Mouse (Mus musculus) heart, postnatal 0 days (tissue): ENCODE measurements around the gene Nrm. TPM values are rescaled to one million over a fixed set of nuclear protein-coding genes. Genes with fewer than 3 reads are reported as not detected.

Experiments
- ATAC-seq: fragments of 200-750 bp; cut with Nextera tagmentation; 2 replicates; pipeline ENCODE4 v1.8.0; 2017; ENCODE audit warnings: low read depth, moderate number of reproducible peaks, moderate library complexity; ENCODE audit not compliant: insufficient read depth
- DNase-seq: peaks from one replicate; pipeline ENCODE4 v3.0.0-alpha.2; 2016; ENCODE audit warnings: low spot score
- H3K27ac ChIP-seq: fragments of 300-500 bp; sonication (generic); 2 replicates; pipeline ENCODE4 v1.5.1; 2014; ENCODE audit warnings: low read depth, mild to moderate bottlenecking
- H3K27me3 ChIP-seq: fragments of 300-500 bp; sonication (generic); 2 replicates; pipeline ENCODE4 v1.6.1; 2014; ENCODE audit warnings: low read length, mixed read lengths; ENCODE audit not compliant: control insufficient read depth, insufficient read depth
- H3K36me3 ChIP-seq: fragments of 300-500 bp; sonication (generic); replicated peaks from 2 replicates; pipeline ENCODE4 v1.6.1; 2014; ENCODE audit warnings: low read length, mixed read lengths; ENCODE audit not compliant: control insufficient read depth, insufficient read depth
- H3K4me1 ChIP-seq: fragments of 300-500 bp; sonication (generic); 2 replicates; pipeline ENCODE4 v1.6.1; 2014; ENCODE audit warnings: antibody characterized with exemption; ENCODE audit not compliant: control insufficient read depth, insufficient read depth
- H3K4me2 ChIP-seq: fragments of 300-500 bp; sonication (generic); 2 replicates; pipeline ENCODE4 v1.6.1; 2014; ENCODE audit warnings: low read depth, mild to moderate bottlenecking, low read length, moderate library complexity
- H3K4me3 ChIP-seq: fragments of 300-500 bp; sonication (generic); 2 replicates; pipeline ENCODE4 v1.5.1; 2014; ENCODE audit warnings: low read depth, low read length
- H3K9ac ChIP-seq: fragments of 300-500 bp; sonication (generic); replicated peaks from 2 replicates; pipeline ENCODE4 v1.6.1; 2014; ENCODE audit warnings: low read depth, low read length, mixed read lengths
- H3K9me3 ChIP-seq: fragments of 300-500 bp; sonication (generic); replicated peaks from 2 replicates; pipeline ENCODE4 v1.6.1; 2016; ENCODE audit warnings: low read length; ENCODE audit not compliant: control insufficient read depth
- CTCF ChIP-seq: IDR thresholded peaks from 2 replicates; pipeline ENCODE4 v1.5.1; 2016; ENCODE audit warnings: antibody characterized with exemption, control low read depth, low read depth
- EP300 ChIP-seq: IDR thresholded peaks from 2 replicates; pipeline ENCODE4 v1.6.1; 2016; ENCODE audit warnings: antibody characterized with exemption, low read depth
- WGBS: fragments of 180-500 bp; shearing (Covaris S2); extraction: QIAGEN DNeasy Blood & Tissue Kit; methylation state at CpG from one replicate; pipeline ENCODE4 v1.1.7; 2014; 5-methylcytosine and 5-hydroxymethylcytosine counted together
- microRNA-seq: library from miRNA; unstranded; fragments of <30 nt; microRNA quantifications from one replicate; pipeline ENCODE4, GENCODE M21; 2016
- polyA plus RNA-seq: library from polyadenylated mRNA; unstranded; fragments of >200 nt; fragmentation: Nextera tagmentation; extraction: Ambion mirVana; gene quantifications from 2 replicates; pipeline ENCODE4 v1.2.1, GENCODE M21; 2015
- total RNA-seq: library from RNA; depleted of rRNA; stranded (reverse); fragments of >200 nt; gene quantifications from 2 replicates; pipeline ENCODE4 v1.2.3, GENCODE M21; 2014; ENCODE audit warnings: low replicate concordance; rRNA removed

Nrm gene
- total and polyA plus RNA-seq, 2 experiments from 2014 or later: 16.1 to 18.0 TPM

- Histone ChIP-seq H3K36me3 (peaks cover 35% of the 10 kb centered on the region), H3K4me3 (peak overlapping the region; percentile 91; the same call in 1 of the 2 replicates)
- WGBS: 78% methylated on average over 6 of the region's 6 CpGs
Observed at GRCm38 (mm10) chr17:35914975-35915374, 53.9 kb downstream of the Nrm start.

More at GRCm38 (mm10) chr17:35914975-35915374, 53.9 kb downstream of the Nrm start:
- H3K4me2 ChIP-seq: 0 out of 2 replicates have a peak overlapping the region, but pooled peaks have one; percentile 83
- ATAC-seq (no peak), DNase-seq (no peak)
- no peak overlapping the region for H3K27ac ChIP-seq
- TF ChIP-seq EP300 (no peak), CTCF (no peak)
- H3K9me3 ChIP-seq: no peaks in the 10 kb centered on the region
- no peaks in the 10 kb centered on the region for H3K27me3 ChIP-seq
- peaks cover 16% of the 10 kb centered on the region; the same call in 1 of the 2 replicates for H3K4me1 ChIP-seq
- H3K9ac ChIP-seq: no peak overlapping the region

Small RNA genes lying within 50 kb of the gene (microRNA-seq; reads per million reads assigned to microRNA genes)
- gene Gm28033: not detected

Other genes with a start within 250 kb of the Nrm start
- not detected in 2 replicates for gene Gm9573, start 234.7 kb upstream of the Nrm start, total RNA-seq
- not detected in 2 replicates for gene Gm9573, start 234.7 kb upstream of the Nrm start, polyA plus RNA-seq
- gene Mucl3, start 217.6 kb upstream of the Nrm start, total RNA-seq: not detected in 2 replicates
- not detected in 2 replicates for gene Mucl3, start 217.6 kb upstream of the Nrm start, polyA plus RNA-seq
- gene Vars2, start 193.7 kb upstream of the Nrm start, total RNA-seq: 25.5 and 59.8 TPM in 2 replicates
- 9.4 and 9.8 TPM in 2 replicates for gene Vars2, start 193.7 kb upstream of the Nrm start, polyA plus RNA-seq
- gene Gtf2h4, start 187.6 kb upstream of the Nrm start, total RNA-seq: 21.0 and 24.2 TPM in 2 replicates
- gene Gtf2h4, start 187.6 kb upstream of the Nrm start, polyA plus RNA-seq: 18.0 and 21.2 TPM in 2 replicates
- 105 and 206 TPM in 2 replicates for gene Ddr1, start 156.7 kb upstream of the Nrm start, total RNA-seq
- 63.9 and 71.8 TPM in 2 replicates for gene Ddr1, start 156.7 kb upstream of the Nrm start, polyA plus RNA-seq
- gene Ier3, start 39.6 kb upstream of the Nrm start, total RNA-seq: 41.7 and 50.5 TPM in 2 replicates
- gene Ier3, start 39.6 kb upstream of the Nrm start, polyA plus RNA-seq: 70.7 and 79.4 TPM in 2 replicates
- gene Flot1, start 38.1 kb upstream of the Nrm start, total RNA-seq: 161 and 163 TPM in 2 replicates
- gene Flot1, start 38.1 kb upstream of the Nrm start, polyA plus RNA-seq: 122 and 132 TPM in 2 replicates
- 1,043 and 1,325 TPM in 2 replicates for gene Tubb5, start 23.0 kb upstream of the Nrm start, total RNA-seq
- gene Tubb5, start 23.0 kb upstream of the Nrm start, polyA plus RNA-seq: 259 and 267 TPM in 2 replicates
- 5.4 and 25.0 TPM in 2 replicates for gene Mdc1, start 19.8 kb upstream of the Nrm start, total RNA-seq
- gene Mdc1, start 19.8 kb upstream of the Nrm start, polyA plus RNA-seq: 2.3 and 3.0 TPM in 2 replicates
- gene Ppp1r18, start 4.3 kb downstream of the Nrm start, total RNA-seq: 30.0 and 35.0 TPM in 2 replicates
- gene Ppp1r18, start 4.3 kb downstream of the Nrm start, polyA plus RNA-seq: 10.0 and 11.6 TPM in 2 replicates
- gene Dhx16, start 18.5 kb downstream of the Nrm start, total RNA-seq: 18.2 and 24.1 TPM in 2 replicates
- gene Dhx16, start 18.5 kb downstream of the Nrm start, polyA plus RNA-seq: 14.9 and 15.0 TPM in 2 replicates
- 32.5 and 36.6 TPM in 2 replicates for gene 2310061I04Rik, start 36.1 kb downstream of the Nrm start, total RNA-seq
- gene 2310061I04Rik, start 36.1 kb downstream of the Nrm start, polyA plus RNA-seq: 51.9 and 53.1 TPM in 2 replicates
- 28.6 and 31.0 TPM in 2 replicates for gene Atat1, start 48.8 kb downstream of the Nrm start, total RNA-seq
- 19.1 and 19.8 TPM in 2 replicates for gene Atat1, start 48.8 kb downstream of the Nrm start, polyA plus RNA-seq
- gene Mrps18b, start 55.1 kb downstream of the Nrm start, total RNA-seq: 38.0 and 73.7 TPM in 2 replicates
- 68.6 and 77.0 TPM in 2 replicates for gene Mrps18b, start 55.1 kb downstream of the Nrm start, polyA plus RNA-seq
- 11.2 and 20.7 TPM in 2 replicates for gene Ppp1r10, start 55.1 kb downstream of the Nrm start, total RNA-seq
- 14.8 and 20.2 TPM in 2 replicates for gene Ppp1r10, start 55.1 kb downstream of the Nrm start, polyA plus RNA-seq
- gene Abcf1, start 108.4 kb downstream of the Nrm start, total RNA-seq: 44.0 and 47.0 TPM in 2 replicates
- 68.5 and 74.5 TPM in 2 replicates for gene Abcf1, start 108.4 kb downstream of the Nrm start, polyA plus RNA-seq
- gene Gnl1, start 118.5 kb downstream of the Nrm start, total RNA-seq: 18.7 and 27.2 TPM in 2 replicates
- 26.2 and 30.0 TPM in 2 replicates for gene Gnl1, start 118.5 kb downstream of the Nrm start, polyA plus RNA-seq
- gene Prr3, start 118.9 kb downstream of the Nrm start, total RNA-seq: 0.61 and 20.4 TPM in 2 replicates
- 6.7 and 8.6 TPM in 2 replicates for gene Prr3, start 118.9 kb downstream of the Nrm start, polyA plus RNA-seq
- gene H2-T24, start 159.2 kb downstream of the Nrm start, total RNA-seq: 6.2 TPM in 1 of 2 replicates, not detected in the other
- 1.8 TPM in 2 replicates for gene H2-T24, start 159.2 kb downstream of the Nrm start, polyA plus RNA-seq
- gene H2-T23, start 171.5 kb downstream of the Nrm start, total RNA-seq: 19.2 and 34.8 TPM in 2 replicates
- gene H2-T23, start 171.5 kb downstream of the Nrm start, polyA plus RNA-seq: 10.3 and 10.8 TPM in 2 replicates
- 17.4 and 19.6 TPM in 2 replicates for gene H2-T22, start 181.4 kb downstream of the Nrm start, total RNA-seq
- gene H2-T22, start 181.4 kb downstream of the Nrm start, polyA plus RNA-seq: 8.2 and 8.4 TPM in 2 replicates
- gene Gm6034, start 181.6 kb downstream of the Nrm start, total RNA-seq: not detected in 2 replicates
- not detected in 2 replicates for gene Gm6034, start 181.6 kb downstream of the Nrm start, polyA plus RNA-seq
- gene Gm11127, start 197.1 kb downstream of the Nrm start, total RNA-seq: not detected in 2 replicates
- not detected in 2 replicates for gene Gm11127, start 197.1 kb downstream of the Nrm start, polyA plus RNA-seq